Mouse (Mus musculus) hindbrain, embryonic 15.5 days (tissue): ENCODE measurements around the gene Vapb. TPM values are rescaled to one million over a fixed set of nuclear protein-coding genes. Genes with fewer than 3 reads are reported as not detected.
A peak's percentile ranks its signal among the peaks of the same experiment; 100 is the strongest.

Experiments used
- ATAC-seq: fragments of 200-750 bp; cut with Nextera tagmentation; 2 replicates; pipeline ENCODE4 v1.8.0; 2017; ENCODE audit warnings: low read depth, moderate number of reproducible peaks, moderate TSS enrichment; ENCODE audit not compliant: low FRiP score
- H3K27ac ChIP-seq: fragments of 300-500 bp; sonication (generic); replicated peaks from 2 replicates; pipeline ENCODE4 v1.5.1; 2015; ENCODE audit warnings: mild to moderate bottlenecking, inconsistent platforms
- H3K27me3 ChIP-seq: fragments of 300-500 bp; sonication (generic); 2 replicates; pipeline ENCODE4 v1.6.1; 2015; ENCODE audit warnings: control low read depth, inconsistent platforms
- H3K36me3 ChIP-seq: fragments of 300-500 bp; sonication (generic); 2 replicates; pipeline ENCODE4 v1.6.1; 2015; ENCODE audit warnings: control low read depth, inconsistent platforms
- H3K4me1 ChIP-seq: fragments of 300-500 bp; sonication (generic); replicated peaks from 2 replicates; pipeline ENCODE4 v1.6.1; 2015; ENCODE audit warnings: control low read depth, inconsistent platforms
- H3K4me2 ChIP-seq: fragments of 300-500 bp; sonication (generic); 2 replicates; pipeline ENCODE4 v1.6.1; 2015; ENCODE audit warnings: moderate library complexity, mild to moderate bottlenecking, inconsistent platforms
- H3K4me3 ChIP-seq: fragments of 300-500 bp; sonication (generic); 2 replicates; pipeline ENCODE4 v1.5.1; 2015; ENCODE audit warnings: mild to moderate bottlenecking, inconsistent platforms
- H3K9ac ChIP-seq: fragments of 300-500 bp; sonication (generic); 2 replicates; pipeline ENCODE4 v1.6.1; 2015; ENCODE audit warnings: inconsistent platforms
- H3K9me3 ChIP-seq: fragments of 300-500 bp; sonication (generic); 2 replicates; pipeline ENCODE4 v1.6.1; 2016; ENCODE audit warnings: control low read depth, inconsistent platforms
- WGBS: fragments of 180-500 bp; shearing (Covaris S2); methylation state at CpG from one replicate; pipeline ENCODE4 v1.1.7; 2015; 5-methylcytosine and 5-hydroxymethylcytosine counted together
- polyA plus RNA-seq: library from polyadenylated mRNA; unstranded; fragments of >200 nt; fragmentation: Nextera tagmentation; extraction: Ambion mirVana; gene quantifications from 2 replicates; pipeline ENCODE4 v1.2.1, GENCODE M21; 2015

The Vapb gene
- polyA plus RNA-seq, 1 experiment from 2014 or later = 15.9 TPM

GRCm38 (mm10) chr2:173742090-173742489, 4.8 kb downstream of the Vapb start:
- H3K4me3 ChIP-seq = no peak overlapping the region
- ATAC-seq = no peak
- 62% methylated on average over 13 of the region's 13 CpGs for WGBS

GRCm38 (mm10) chr2:173742744-173743143, 5.4 kb downstream of the Vapb start:
- Histone ChIP-seq H3K9ac (no peak overlapping the region), H3K4me3 (no peak overlapping the region), H3K4me1 (peaks cover 37% of the 10 kb centered on the region), H3K4me2 (no peak overlapping the region), H3K27me3 (no peaks in the 10 kb centered on the region), H3K9me3 (no peaks in the 10 kb centered on the region), H3K27ac (no peak overlapping the region), H3K36me3 (peaks cover 8% of the 10 kb centered on the region; the same call in 1 of the 2 replicates)
- ATAC-seq = no peak
- 76% methylated on average over 9 of the region's 9 CpGs for WGBS

More at GRCm38 (mm10) chr2:173742090-173742489, 4.8 kb downstream of the Vapb start:
- Histone ChIP-seq H3K9me3 (no peaks in the 10 kb centered on the region), H3K9ac (no peak overlapping the region), H3K27ac (no peak overlapping the region), H3K36me3 (peaks cover 8% of the 10 kb centered on the region; the same call in 1 of the 2 replicates), H3K4me1 (peaks cover 37% of the 10 kb centered on the region), H3K27me3 (no peaks in the 10 kb centered on the region), H3K4me2 (peak overlapping the region; percentile 2; the same call in 1 of the 2 replicates)

GRCm38 (mm10) chr2:173744070-173744815, 6.9 kb downstream of the Vapb start:
- Histone ChIP-seq H3K36me3 (0 out of 2 replicates have a peak, but pooled peaks cover 5% of the 10 kb centered on the region), H3K4me2 (no peak overlapping the region), H3K27ac (no peak overlapping the region), H3K9me3 (no peaks in the 10 kb centered on the region), H3K9ac (no peak overlapping the region), H3K4me1 (peaks cover 27% of the 10 kb centered on the region), H3K27me3 (no peaks in the 10 kb centered on the region), H3K4me3 (no peak overlapping the region)
- no peak for ATAC-seq
- 90% methylated on average over 7 of the region's 7 CpGs for WGBS

- Histone ChIP-seq H3K4me2 (no peak overlapping the region), H3K36me3 (0 out of 2 replicates have a peak, but pooled peaks cover 5% of the 10 kb centered on the region), H3K27me3 (no peaks in the 10 kb centered on the region), H3K9me3 (no peaks in the 10 kb centered on the region), H3K4me3 (no peak overlapping the region), H3K9ac (no peak overlapping the region), H3K4me1 (peaks cover 6% of the 10 kb centered on the region; the same call in 1 of the 2 replicates), H3K27ac (no peak overlapping the region)
- WGBS = 92% methylated on average over 2 of the region's 2 CpGs
- 0 out of 2 replicates have a peak, but pooled peaks have one; percentile 34 for ATAC-seq
Observed at GRCm38 (mm10) chr2:173748961-173749659, 11.8 kb downstream of the Vapb start.

- H3K4me3 ChIP-seq = no peak overlapping the region
- no peak overlapping the region for H3K9ac ChIP-seq
- peaks cover 32% of the 10 kb centered on the region for H3K4me1 ChIP-seq
- ATAC-seq = no peak
- no peak overlapping the region; the same call in none of the 2 replicates for H3K27ac ChIP-seq
- WGBS = 19% methylated on average over 8 of the region's 8 CpGs
- H3K4me2 ChIP-seq = no peak overlapping the region
- H3K36me3 ChIP-seq = no peaks in the 10 kb centered on the region
- H3K27me3 ChIP-seq = no peaks in the 10 kb centered on the region
- no peaks in the 10 kb centered on the region for H3K9me3 ChIP-seq
Observed at GRCm38 (mm10) chr2:173755433-173756144, 18.3 kb downstream of the Vapb start.

GRCm38 (mm10) chr2:173757624-173758155, 20.4 kb downstream of the Vapb start:
- Histone ChIP-seq H3K36me3 (no peaks in the 10 kb centered on the region), H3K9ac (no peak overlapping the region), H3K4me1 (peaks cover 37% of the 10 kb centered on the region), H3K27ac (no peak overlapping the region), H3K27me3 (no peaks in the 10 kb centered on the region), H3K4me3 (no peak overlapping the region), H3K4me2 (no peak overlapping the region), H3K9me3 (no peaks in the 10 kb centered on the region)
- 88% methylated on average over 8 of the region's 8 CpGs for WGBS
- no peak for ATAC-seq

- no peak overlapping the region for H3K4me2 ChIP-seq
- H3K36me3 ChIP-seq = no peaks in the 10 kb centered on the region; the same call in 1 of the 2 replicates
- ATAC-seq = no peak
- no peak overlapping the region for H3K9ac ChIP-seq
- H3K27ac ChIP-seq = no peak overlapping the region
- peaks cover 50% of the 10 kb centered on the region for H3K4me1 ChIP-seq
- H3K4me3 ChIP-seq = no peak overlapping the region
- 81% methylated on average over 6 of the region's 6 CpGs for WGBS
- no peaks in the 10 kb centered on the region for H3K9me3 ChIP-seq
- no peaks in the 10 kb centered on the region for H3K27me3 ChIP-seq
Observed at GRCm38 (mm10) chr2:173760607-173761006, 23.3 kb downstream of the Vapb start.

- no peaks in the 10 kb centered on the region for H3K27me3 ChIP-seq
- no peak overlapping the region for H3K4me3 ChIP-seq
- H3K9ac ChIP-seq = no peak overlapping the region
- no peak overlapping the region for H3K4me2 ChIP-seq
- no peaks in the 10 kb centered on the region for H3K9me3 ChIP-seq
- peaks cover 64% of the 10 kb centered on the region for H3K4me1 ChIP-seq
- no peak overlapping the region; the same call in 1 of the 2 replicates for H3K27ac ChIP-seq
- no peaks in the 10 kb centered on the region; the same call in 1 of the 2 replicates for H3K36me3 ChIP-seq
- ATAC-seq = peak; percentile 17; the same call in 1 of the 2 replicates
- WGBS = 31% methylated on average over 3 of the region's 3 CpGs
Observed at GRCm38 (mm10) chr2:173764629-173765028, 27.3 kb downstream of the Vapb start.

- H3K27ac ChIP-seq = no peak overlapping the region; the same call in 1 of the 2 replicates
- H3K9me3 ChIP-seq = no peaks in the 10 kb centered on the region
- H3K4me3 ChIP-seq = no peak overlapping the region
- no peak overlapping the region for H3K9ac ChIP-seq
- no peak overlapping the region for H3K4me2 ChIP-seq
- no peak for ATAC-seq
- H3K27me3 ChIP-seq = no peaks in the 10 kb centered on the region
- peaks cover 73% of the 10 kb centered on the region for H3K4me1 ChIP-seq
- 59% methylated on average over 8 of the region's 8 CpGs for WGBS
- H3K36me3 ChIP-seq = no peaks in the 10 kb centered on the region; the same call in 1 of the 2 replicates
Observed at GRCm38 (mm10) chr2:173767959-173768595, 30.8 kb downstream of the Vapb start.

GRCm38 (mm10) chr2:173769183-173769582, 31.9 kb downstream of the Vapb start:
- Histone ChIP-seq H3K9ac (no peak overlapping the region), H3K4me3 (no peak overlapping the region), H3K27ac (no peak overlapping the region), H3K4me2 (no peak overlapping the region), H3K4me1 (peaks cover 73% of the 10 kb centered on the region), H3K9me3 (no peaks in the 10 kb centered on the region), H3K36me3 (no peaks in the 10 kb centered on the region; the same call in 1 of the 2 replicates), H3K27me3 (no peaks in the 10 kb centered on the region)
- 50% methylated on average over 10 of the region's 10 CpGs for WGBS
- no peak for ATAC-seq

GRCm38 (mm10) chr2:173770620-173771019, 33.3 kb downstream of the Vapb start:
- H3K4me1 ChIP-seq = peaks cover 72% of the 10 kb centered on the region
- H3K4me3 ChIP-seq = no peak overlapping the region
- no peaks in the 10 kb centered on the region for H3K27me3 ChIP-seq
- no peak for ATAC-seq
- WGBS = 65% methylated on average over 5 of the region's 5 CpGs
- 0 out of 2 replicates have a peak overlapping the region, but pooled peaks have one; percentile 25 for H3K27ac ChIP-seq
- no peak overlapping the region for H3K9ac ChIP-seq
- H3K36me3 ChIP-seq = no peaks in the 10 kb centered on the region
- no peak overlapping the region for H3K4me2 ChIP-seq
- H3K9me3 ChIP-seq = no peaks in the 10 kb centered on the region
